Mouse (Mus musculus) left cerebral cortex, adult 11 months (tissue): ENCODE results near the gene Ms4a2.

ENCODE experiments used
- DNase-seq: peaks from one replicate; pipeline ENCODE4 v3.0.0; 2022; ENCODE audit warnings: low spot score

Gene Ms4a2

DNA sequence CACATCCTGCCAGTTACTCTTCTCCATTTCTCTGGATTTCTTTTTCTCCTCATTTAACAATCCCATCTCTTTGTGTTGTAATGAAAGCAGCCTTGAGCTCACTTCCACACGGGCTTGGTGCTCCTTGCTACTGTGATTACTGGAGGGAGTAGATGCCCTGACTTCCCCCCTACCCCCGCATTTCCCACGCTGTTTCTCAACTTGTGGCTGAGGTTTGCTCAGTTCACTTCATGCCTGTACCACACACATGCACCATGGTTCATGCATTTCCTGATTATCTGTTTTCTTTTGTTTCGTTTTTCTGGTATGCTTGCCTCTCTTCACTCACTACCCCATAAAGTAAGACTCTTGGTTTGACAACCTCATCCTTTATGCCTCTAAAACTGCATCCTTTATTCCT lies 34.3 kb downstream of the Ms4a2 start:
- no peak for DNase-seq

DNA sequence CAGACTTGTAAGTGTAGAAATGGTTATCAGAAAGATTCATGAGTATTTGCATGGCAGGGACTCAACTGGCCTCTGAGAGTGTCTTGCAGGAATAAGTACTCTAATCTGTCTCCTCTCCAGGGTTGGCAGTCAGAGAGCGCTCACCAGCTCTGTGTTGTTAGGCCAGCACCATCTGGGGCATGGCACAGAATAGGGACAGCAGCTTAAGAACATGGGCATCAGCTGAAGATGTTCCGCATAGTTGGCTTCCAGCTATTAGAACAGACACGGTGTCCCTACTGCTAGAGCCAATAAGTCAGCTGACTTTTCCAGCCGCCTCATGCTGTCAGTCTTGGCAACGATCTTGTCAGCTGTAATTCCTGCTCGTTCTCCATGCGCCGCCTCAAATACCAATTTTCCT lies 48.6 kb downstream of the Ms4a2 start:
- no peak for DNase-seq
